Mouse (Mus musculus) myocyte (in vitro differentiated cells): Measurements from ENCODE around the gene Plekha5.

ENCODE experiments used
- MAX ChIP-seq: IDR thresholded peaks from one replicate; pipeline ENCODE4 v1.6.1; 2011; ENCODE audit warnings: low read depth, mild to moderate bottlenecking, control low read depth
- MYOD1 ChIP-seq, 3 experiments: IDR thresholded peaks; one replicate each; pipeline ENCODE4 v1.6.1; 2011; ENCODE audit warnings: control low read depth in 2 of 3, low read depth in 2 of 3, mild to moderate bottlenecking in 2 of 3, moderate library complexity in 1 of 3; ENCODE audit not compliant: insufficient read length in 2 of 3, control insufficient read depth in 1 of 3
- POLR2A ChIP-seq: IDR thresholded peaks from one replicate; pipeline ENCODE4 v1.6.1; 2011; ENCODE audit warnings: low read depth, mild to moderate bottlenecking, control low read depth, moderate library complexity; ENCODE audit not compliant: insufficient read length
- POLR2AphosphoS2 ChIP-seq: IDR thresholded peaks from one replicate; pipeline ENCODE4 v1.6.1; 2011; ENCODE audit warnings: low read depth, control low read depth; ENCODE audit not compliant: insufficient read length
- REST ChIP-seq: IDR thresholded peaks from one replicate; pipeline ENCODE4 v1.6.1; 2011; ENCODE audit warnings: mild to moderate bottlenecking, control low read depth, moderate library complexity; ENCODE audit not compliant: insufficient read depth, insufficient read length
- USF1 ChIP-seq: IDR thresholded peaks from one replicate; pipeline ENCODE4 v1.6.1; 2011; ENCODE audit warnings: low read depth, mild to moderate bottlenecking, control low read depth, moderate library complexity

GRCm38 (mm10) chr6:140567199-140567598, 143.3 kb downstream of the Plekha5 start:
- no peak for TF ChIP-seq POLR2A
- TF ChIP-seq MYOD1 (IDR thresholded peaks at IDR 0.05; ENCODE audit: control insufficient read depth in 1 of 3, insufficient read length in 2 of 3, low read depth in 2 of 3), result no peak
- TF ChIP-seq POLR2AphosphoS2, result no peak
- TF ChIP-seq USF1, result no peak
- no peak for TF ChIP-seq REST
- TF ChIP-seq MAX, result no peak
